Mouse (Mus musculus) neural tube, embryonic 11.5 days (tissue): ENCODE results near the gene Kifc5b. TPM values are rescaled to one million over a fixed set of nuclear protein-coding genes. Genes with fewer than 3 reads are reported as not detected.

ENCODE experiments used
- ATAC-seq: fragments of 200-750 bp; cut with Nextera tagmentation; 2 replicates; pipeline ENCODE4 v1.8.0; 2017; ENCODE audit warnings: moderate number of reproducible peaks, mild to moderate bottlenecking, moderate TSS enrichment, moderate library complexity; ENCODE audit not compliant: insufficient read depth, low FRiP score, low TSS enrichment
- DNase-seq: peaks from one replicate; pipeline ENCODE4 v3.0.0-alpha.2; 2015; ENCODE audit warnings: low spot score
- H3K27ac ChIP-seq: fragments of 300-500 bp; sonication (generic); 2 replicates; pipeline ENCODE4 v1.5.1; 2014; ENCODE audit warnings: low read depth, mild to moderate bottlenecking, low read length
- H3K27me3 ChIP-seq: fragments of 300-500 bp; sonication (generic); 2 replicates; pipeline ENCODE4 v1.6.1; 2014; ENCODE audit warnings: mild to moderate bottlenecking, low read length, mixed read lengths; ENCODE audit not compliant: control insufficient read depth, insufficient read depth
- H3K36me3 ChIP-seq: fragments of 300-500 bp; sonication (generic); 2 replicates; pipeline ENCODE4 v1.6.1; 2014; ENCODE audit warnings: mild to moderate bottlenecking, low read length, moderate library complexity, mixed read lengths; ENCODE audit not compliant: control insufficient read depth, insufficient read depth
- H3K4me1 ChIP-seq: fragments of 300-500 bp; sonication (generic); 2 replicates; pipeline ENCODE4 v1.6.1; 2014; ENCODE audit warnings: low read length, mixed read lengths; ENCODE audit not compliant: control insufficient read depth, insufficient read depth
- H3K4me2 ChIP-seq: fragments of 300-500 bp; sonication (generic); 2 replicates; pipeline ENCODE4 v1.6.1; 2014; ENCODE audit warnings: low read depth, mild to moderate bottlenecking, moderate library complexity
- H3K4me3 ChIP-seq: fragments of 300-500 bp; sonication (generic); 2 replicates; pipeline ENCODE4 v1.5.1; 2014; ENCODE audit warnings: low read depth, low read length
- H3K9ac ChIP-seq: fragments of 300-500 bp; sonication (generic); 2 replicates; pipeline ENCODE4 v1.6.1; 2014; ENCODE audit warnings: mild to moderate bottlenecking, low read length
- H3K9me3 ChIP-seq: fragments of 300-500 bp; sonication (generic); 2 replicates; pipeline ENCODE4 v1.6.1; 2016; ENCODE audit warnings: low read length; ENCODE audit not compliant: control insufficient read depth
- WGBS: fragments of 180-500 bp; shearing (Covaris S2); extraction: QIAGEN DNeasy Blood & Tissue Kit; methylation state at CpG from one replicate; pipeline ENCODE4 v1.1.7; 2014; 5-methylcytosine and 5-hydroxymethylcytosine counted together
- polyA plus RNA-seq: library from polyadenylated mRNA; unstranded; fragments of >200 nt; fragmentation: Nextera tagmentation; extraction: Ambion mirVana; gene quantifications from 2 replicates; pipeline ENCODE4 v1.2.1, GENCODE M21; 2014

The Kifc5b gene
- polyA plus RNA-seq, 1 experiment from 2014 or later = 5.6 TPM

DNA sequence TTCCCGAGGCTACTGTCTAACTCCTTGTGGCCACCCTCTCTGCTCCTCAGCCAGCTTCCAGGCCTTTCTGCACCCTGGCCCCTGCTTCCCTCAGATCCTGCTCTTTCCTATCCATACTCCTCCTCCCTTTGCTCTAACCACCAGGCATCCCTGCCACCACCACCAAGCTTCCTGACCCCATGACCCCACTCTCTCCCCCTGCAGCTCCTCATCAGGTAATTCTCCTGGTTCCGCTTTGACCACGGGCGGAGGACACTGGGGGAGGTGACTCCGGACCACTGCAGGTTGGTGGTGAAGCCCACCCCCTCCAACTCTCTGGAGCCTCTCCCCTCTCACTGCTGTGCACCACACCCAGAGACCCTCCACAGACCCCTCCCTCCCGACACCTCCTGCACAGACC is 50.6 kb downstream of the Kifc5b start:
- no peaks in the 10 kb centered on the region for H3K27me3 ChIP-seq
- no peak for DNase-seq
- no peak for ATAC-seq
- H3K36me3 ChIP-seq = peaks cover 7% of the 10 kb centered on the region
- no peaks in the 10 kb centered on the region for H3K9me3 ChIP-seq
- H3K27ac ChIP-seq = no peak overlapping the region
- H3K4me2 ChIP-seq = no peak overlapping the region
- H3K9ac ChIP-seq = no peak overlapping the region
- no peak overlapping the region for H3K4me3 ChIP-seq
- WGBS = 92% methylated on average over 6 of the region's 6 CpGs
- no peaks in the 10 kb centered on the region for H3K4me1 ChIP-seq

- H3K9me3 ChIP-seq = no peaks in the 10 kb centered on the region
- DNase-seq (no peak), ATAC-seq (no peak)
- H3K4me2 ChIP-seq = no peak overlapping the region
- H3K9ac ChIP-seq = peak overlapping the region; percentile 18; the same call in 1 of the 2 replicates
- H3K27ac ChIP-seq = no peak overlapping the region
- H3K4me3 ChIP-seq = no peak overlapping the region
- H3K4me1 ChIP-seq = no peaks in the 10 kb centered on the region
- H3K36me3 ChIP-seq = peaks cover 5% of the 10 kb centered on the region
- no peaks in the 10 kb centered on the region for H3K27me3 ChIP-seq
- WGBS = 73% methylated on average over 6 of the region's 6 CpGs
Observed at GRCm38 (mm10) chr17:26968200-26968611, 51.3 kb downstream of the Kifc5b start.

DNA sequence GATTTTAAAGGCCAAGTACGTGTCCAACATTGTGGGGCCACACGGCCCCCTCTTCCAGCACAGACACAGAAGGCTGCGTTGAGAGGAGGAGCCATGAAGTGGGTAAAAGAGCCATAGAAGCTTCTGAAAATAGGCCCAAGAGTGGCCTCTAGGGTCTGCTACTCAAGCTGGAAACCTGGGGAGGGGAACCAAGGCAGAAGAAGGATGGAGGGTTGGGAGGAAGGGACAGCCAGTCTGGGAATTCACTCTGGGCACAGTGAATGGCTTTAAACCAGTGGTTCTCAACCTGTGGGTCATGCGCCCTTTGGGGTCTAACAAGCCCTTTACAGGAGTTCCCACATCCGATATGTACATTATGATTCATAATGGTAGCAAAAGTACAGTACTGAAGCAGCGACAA is 52.4 kb downstream of the Kifc5b start:
- ATAC-seq = no peak
- WGBS = 88% methylated on average over 6 of the region's 6 CpGs
- peaks cover 5% of the 10 kb centered on the region for H3K36me3 ChIP-seq
- H3K27me3 ChIP-seq = no peaks in the 10 kb centered on the region
- no peak overlapping the region for H3K27ac ChIP-seq
- DNase-seq = no peak
- H3K9me3 ChIP-seq = no peaks in the 10 kb centered on the region
- H3K4me2 ChIP-seq = no peak overlapping the region
- peaks cover 7% of the 10 kb centered on the region for H3K4me1 ChIP-seq
- no peak overlapping the region for H3K9ac ChIP-seq
- H3K4me3 ChIP-seq = no peak overlapping the region

- H3K27ac ChIP-seq = no peak overlapping the region
- DNase-seq (no peak), ATAC-seq (no peak)
- no peak overlapping the region for H3K4me2 ChIP-seq
- H3K4me3 ChIP-seq = no peak overlapping the region
- H3K36me3 ChIP-seq = no peaks in the 10 kb centered on the region; the same call in 1 of the 2 replicates
- 80% methylated on average over 10 of the region's 12 CpGs for WGBS
- no peaks in the 10 kb centered on the region for H3K9me3 ChIP-seq
- no peak overlapping the region for H3K9ac ChIP-seq
- no peaks in the 10 kb centered on the region for H3K27me3 ChIP-seq
- H3K4me1 ChIP-seq = peaks cover 9% of the 10 kb centered on the region
Observed at GRCm38 (mm10) chr17:26970221-26970620, 53.3 kb downstream of the Kifc5b start.

GRCm38 (mm10) chr17:26971247-26971905 is 54.5 kb downstream of the Kifc5b start:
- Histone ChIP-seq H3K4me1 (peaks cover 9% of the 10 kb centered on the region), H3K27ac (no peak overlapping the region), H3K9ac (no peak overlapping the region), H3K36me3 (peaks cover 7% of the 10 kb centered on the region), H3K9me3 (no peaks in the 10 kb centered on the region), H3K27me3 (no peaks in the 10 kb centered on the region), H3K4me2 (no peak overlapping the region), H3K4me3 (no peak overlapping the region)
- 59% methylated on average over 7 of the region's 8 CpGs for WGBS
- no peak for DNase-seq
- ATAC-seq = no peak

DNA sequence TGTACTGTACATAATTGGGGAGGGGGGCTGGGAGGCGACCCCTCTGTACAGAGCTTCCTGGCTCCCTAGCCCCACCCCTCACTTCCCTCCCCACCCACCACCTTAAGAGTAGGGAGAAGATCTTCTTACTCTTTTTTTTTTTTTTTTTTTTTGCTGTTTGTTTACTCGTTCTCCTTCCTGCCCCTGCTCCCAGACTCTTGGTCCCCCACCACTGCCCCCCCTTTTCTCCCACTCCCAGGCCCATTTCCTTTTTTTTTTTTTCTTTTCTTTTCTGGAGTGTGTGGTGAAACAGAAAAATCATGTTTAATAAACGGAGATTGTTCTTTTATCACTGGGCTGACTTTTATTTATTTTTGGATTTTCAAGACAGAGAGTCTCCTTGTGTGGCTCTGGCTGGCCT is 55.2 kb downstream of the Kifc5b start:
- Histone ChIP-seq H3K27me3 (no peaks in the 10 kb centered on the region), H3K36me3 (peaks cover 8% of the 10 kb centered on the region), H3K4me3 (peak overlapping the region; percentile 56), H3K4me1 (peaks cover 9% of the 10 kb centered on the region), H3K9ac (peak overlapping the region; percentile 75), H3K9me3 (no peaks in the 10 kb centered on the region), H3K27ac (no peak overlapping the region), H3K4me2 (peak overlapping the region; percentile 79)
- DNase-seq (no peak), ATAC-seq (no peak)
- WGBS = 3% methylated on average over 3 of the region's 3 CpGs

GRCm38 (mm10) chr17:26972703-26973574 is 56.0 kb downstream of the Kifc5b start, which contains the start of gene Zbtb9:
Gene Zbtb9, plus strand, starts transcription at chr17:26973167.
- Histone ChIP-seq H3K4me1 (peaks cover 9% of the 10 kb centered on the region), H3K9me3 (no peaks in the 10 kb centered on the region), H3K9ac (peak within 1 kb of the TSS; percentile 76), H3K36me3 (peaks cover 11% of the 10 kb centered on the region), H3K4me2 (peak within 1 kb of the TSS; percentile 79), H3K27ac (peak within 1 kb of the TSS; percentile 70), H3K4me3 (peak within 1 kb of the TSS; percentile 56), H3K27me3 (no peaks in the 10 kb centered on the region)
- DNase-seq (peak; percentile 96), ATAC-seq (peak; percentile 99)
- WGBS = under 1% methylated on average over 71 of the region's 75 CpGs

- H3K4me3 ChIP-seq = no peak overlapping the region
- no peak for DNase-seq
Observed at GRCm38 (mm10) chr17:26974547-26974946, 57.7 kb downstream of the Kifc5b start.

More at GRCm38 (mm10) chr17:26974547-26974946, 57.7 kb downstream of the Kifc5b start:
- H3K9me3 ChIP-seq = no peaks in the 10 kb centered on the region
- ATAC-seq = no peak
- no peak overlapping the region for H3K4me2 ChIP-seq
- no peaks in the 10 kb centered on the region for H3K27me3 ChIP-seq
- H3K9ac ChIP-seq = no peak overlapping the region
- WGBS = 93% methylated on average over 15 of the region's 15 CpGs
- H3K36me3 ChIP-seq = peaks cover 16% of the 10 kb centered on the region
- H3K27ac ChIP-seq = no peak overlapping the region
- peaks cover 9% of the 10 kb centered on the region for H3K4me1 ChIP-seq
